Mouse (Mus musculus): Measurements from ENCODE around the gene Plcd3. TPM values are rescaled to one million over a fixed set of nuclear protein-coding genes. Genes with fewer than 3 reads are reported as not detected.
A peak's percentile ranks its signal among the peaks of the same experiment; 100 is the strongest.

Plcd3 gene
- polyA plus RNA-seq, 1 experiment from 2014 or later: 4.2 TPM

DNA sequence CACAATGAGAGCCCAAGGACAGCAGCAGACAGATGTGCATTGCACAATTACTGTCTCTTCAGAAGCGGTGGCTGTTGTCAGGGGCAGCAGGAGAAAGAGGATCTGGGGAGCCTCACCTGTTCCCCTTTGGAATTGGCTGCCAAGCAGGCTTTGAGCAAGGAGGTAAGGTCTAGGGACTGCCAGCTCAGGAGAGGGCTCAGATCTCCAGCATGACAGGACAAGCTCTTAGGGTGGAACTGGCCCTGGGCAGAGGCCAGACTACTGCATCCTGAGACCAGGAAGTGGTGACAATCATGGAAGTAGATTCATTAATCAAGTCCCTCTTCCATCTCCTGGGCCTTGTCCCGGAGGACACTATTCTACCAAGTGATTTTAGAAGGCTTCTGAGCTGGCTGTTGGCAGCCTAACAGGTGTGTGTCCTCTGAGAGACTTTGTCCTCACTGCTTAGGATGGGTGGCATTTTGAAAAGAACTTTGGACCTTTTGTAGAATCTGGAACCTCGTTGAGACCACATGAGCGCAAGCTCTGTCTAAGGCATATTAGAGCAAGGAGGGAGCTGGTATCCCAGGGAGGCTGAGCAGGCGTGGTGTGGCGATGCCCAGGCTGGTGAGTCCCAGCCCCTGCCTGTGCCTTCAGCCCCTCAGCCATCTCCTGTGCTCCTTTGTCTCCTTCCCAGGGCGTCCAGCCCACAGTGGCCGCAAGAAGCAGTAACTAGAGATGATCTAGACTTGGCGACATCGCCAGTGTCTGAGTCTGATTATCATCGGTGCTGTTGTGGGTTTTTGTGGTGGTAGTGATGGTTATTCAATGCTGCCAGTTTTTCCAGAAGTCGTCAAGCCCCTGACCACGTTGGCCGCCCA is 35.0 kb downstream of the Plcd3 start:
- ATAC-seq (replicated peaks; ENCODE audit: low FRiP score, low read depth): no peak
- H3K4me3 ChIP-seq (replicated peaks; ENCODE audit: low read depth, low read length): no peak overlapping the region

DNA sequence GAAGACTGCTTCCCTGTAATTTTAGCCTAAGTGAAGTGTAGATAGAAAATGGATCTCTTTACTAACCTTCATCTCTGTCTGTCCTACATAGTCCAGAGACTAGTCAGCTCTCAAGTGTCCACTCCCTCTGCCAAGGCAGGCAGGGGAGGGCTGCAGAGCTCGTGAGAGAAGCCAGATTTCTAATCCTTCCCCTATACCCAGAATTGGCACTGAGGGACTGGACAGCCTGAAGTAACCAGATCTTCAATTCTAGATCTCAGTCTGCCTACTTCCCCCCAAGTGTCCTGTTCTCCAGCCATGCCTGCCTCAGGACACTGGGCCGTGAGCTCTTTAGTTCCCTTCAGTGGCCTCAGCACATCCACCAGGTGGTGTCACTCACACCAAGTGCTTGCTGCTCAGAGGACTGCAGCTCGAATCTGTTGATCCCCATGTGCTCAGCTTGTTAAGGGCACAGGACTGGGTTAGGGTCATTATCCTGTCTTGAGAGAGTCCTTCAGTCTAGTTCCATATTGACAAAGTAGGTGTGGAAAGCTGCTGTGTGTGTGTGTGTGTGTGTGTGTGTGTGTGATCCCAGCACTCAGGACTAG is 42.9 kb downstream of the Plcd3 start:
- Histone ChIP-seq H3K27me3 (ENCODE audit: insufficient read depth, low read length) (no peaks in the 10 kb centered on the region), H3K36me3 (ENCODE audit: insufficient read depth, low read length) (peaks cover 63% of the 10 kb centered on the region), H3K4me1 (replicated peaks; ENCODE audit: insufficient read depth, low read length) (no peaks in the 10 kb centered on the region), H3K27ac (no peak overlapping the region), H3K9ac (ENCODE audit: low read depth, low read length) (no peak overlapping the region), H3K4me3 (replicated peaks; ENCODE audit: low read depth, low read length) (no peak overlapping the region), H3K4me2 (ENCODE audit: low read length) (no peak overlapping the region), H3K9me3 (replicated peaks; ENCODE audit: low read length) (no peaks in the 10 kb centered on the region)
- DNase-seq (ENCODE audit: low spot score): no peak
- no peak for ATAC-seq (replicated peaks; ENCODE audit: low FRiP score, low read depth)
- WGBS: 55% methylated on average over 3 of the region's 3 CpGs
- TF ChIP-seq CTCF (IDR thresholded peaks at IDR 0.05; ENCODE audit: low read depth): peak; percentile 5; the same call in 1 of the 2 replicates

More for the DNA sequence above, 35.0 kb downstream of the Plcd3 start:
- Histone ChIP-seq H3K9ac (ENCODE audit: low read depth, low read length) (no peak overlapping the region), H3K4me2 (ENCODE audit: low read length) (no peak overlapping the region), H3K4me1 (replicated peaks; ENCODE audit: insufficient read depth, low read length) (no peaks in the 10 kb centered on the region), H3K27ac (no peak overlapping the region), H3K36me3 (ENCODE audit: insufficient read depth, low read length) (peaks cover 80% of the 10 kb centered on the region), H3K27me3 (ENCODE audit: insufficient read depth, low read length) (no peaks in the 10 kb centered on the region), H3K9me3 (replicated peaks; ENCODE audit: low read length) (no peaks in the 10 kb centered on the region)
- no peak for DNase-seq (ENCODE audit: low spot score)
- WGBS: 90% methylated on average over 14 of the region's 14 CpGs
- TF ChIP-seq CTCF (IDR thresholded peaks at IDR 0.05; ENCODE audit: low read depth): no peak

DNA sequence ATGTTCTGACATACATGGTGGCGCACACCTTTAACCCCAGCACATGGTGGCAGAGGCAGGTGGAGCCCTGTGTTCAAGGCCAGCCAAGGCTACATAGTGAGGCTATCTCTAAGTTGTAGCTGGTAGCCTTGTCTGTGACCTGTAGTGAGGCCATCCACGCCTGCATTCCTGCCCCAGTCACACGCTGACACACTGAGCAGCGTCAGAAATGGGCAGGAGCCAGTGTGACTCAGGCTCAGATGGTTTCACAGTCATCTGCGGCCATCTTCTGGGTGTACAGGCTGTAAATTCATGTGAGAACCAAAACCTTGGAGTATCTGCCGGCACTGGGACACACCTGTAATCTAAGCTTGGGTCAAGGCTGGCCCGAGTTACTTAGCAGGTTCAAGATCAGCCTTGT is 44.8 kb downstream of the Plcd3 start:
- 95% methylated on average over 7 of the region's 7 CpGs for WGBS
- ATAC-seq (replicated peaks; ENCODE audit: low FRiP score, low read depth) (no peak), DNase-seq (ENCODE audit: low spot score) (no peak)
- Histone ChIP-seq H3K4me2 (ENCODE audit: low read length) (no peak overlapping the region), H3K36me3 (ENCODE audit: insufficient read depth, low read length) (peaks cover 51% of the 10 kb centered on the region), H3K27me3 (ENCODE audit: insufficient read depth, low read length) (no peaks in the 10 kb centered on the region), H3K9me3 (replicated peaks; ENCODE audit: low read length) (no peaks in the 10 kb centered on the region), H3K27ac (no peak overlapping the region), H3K4me3 (replicated peaks; ENCODE audit: low read depth, low read length) (no peak overlapping the region), H3K4me1 (replicated peaks; ENCODE audit: insufficient read depth, low read length) (no peaks in the 10 kb centered on the region), H3K9ac (ENCODE audit: low read depth, low read length) (no peak overlapping the region)
- no peak for TF ChIP-seq CTCF (IDR thresholded peaks at IDR 0.05; ENCODE audit: low read depth)

DNA sequence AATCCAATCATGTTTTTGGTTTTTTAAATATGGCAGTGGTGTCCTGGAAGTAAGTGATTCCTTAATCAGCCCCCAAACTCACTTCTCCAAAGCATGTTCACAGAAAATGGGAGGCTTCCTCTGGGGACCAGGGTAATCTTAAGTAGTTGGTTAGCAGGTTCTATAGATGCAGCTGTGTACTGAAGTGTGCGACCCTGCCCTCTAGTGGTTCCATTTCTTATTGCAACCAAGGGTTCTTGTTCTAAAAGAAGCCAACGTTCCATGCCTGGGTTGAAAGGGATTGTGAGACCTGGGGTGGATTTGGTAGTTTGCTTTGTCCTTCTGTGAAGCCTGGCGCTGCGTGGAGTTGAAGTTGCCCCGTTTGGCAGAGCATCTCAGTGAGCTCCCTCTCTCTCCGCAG is 46.7 kb downstream of the Plcd3 start:
- Histone ChIP-seq H3K4me3 (replicated peaks; ENCODE audit: low read depth, low read length) (no peak overlapping the region), H3K9me3 (replicated peaks; ENCODE audit: low read length) (no peaks in the 10 kb centered on the region), H3K27ac (no peak overlapping the region), H3K36me3 (ENCODE audit: insufficient read depth, low read length) (peaks cover 40% of the 10 kb centered on the region), H3K27me3 (ENCODE audit: insufficient read depth, low read length) (no peaks in the 10 kb centered on the region), H3K9ac (ENCODE audit: low read depth, low read length) (no peak overlapping the region), H3K4me1 (replicated peaks; ENCODE audit: insufficient read depth, low read length) (no peaks in the 10 kb centered on the region), H3K4me2 (ENCODE audit: low read length) (no peak overlapping the region)
- TF ChIP-seq CTCF (IDR thresholded peaks at IDR 0.05; ENCODE audit: low read depth): peak; percentile 89
- 49% methylated on average over 6 of the region's 6 CpGs for WGBS
- no peak for ATAC-seq (replicated peaks; ENCODE audit: low FRiP score, low read depth)
- DNase-seq (ENCODE audit: low spot score): peak; percentile 85

DNA sequence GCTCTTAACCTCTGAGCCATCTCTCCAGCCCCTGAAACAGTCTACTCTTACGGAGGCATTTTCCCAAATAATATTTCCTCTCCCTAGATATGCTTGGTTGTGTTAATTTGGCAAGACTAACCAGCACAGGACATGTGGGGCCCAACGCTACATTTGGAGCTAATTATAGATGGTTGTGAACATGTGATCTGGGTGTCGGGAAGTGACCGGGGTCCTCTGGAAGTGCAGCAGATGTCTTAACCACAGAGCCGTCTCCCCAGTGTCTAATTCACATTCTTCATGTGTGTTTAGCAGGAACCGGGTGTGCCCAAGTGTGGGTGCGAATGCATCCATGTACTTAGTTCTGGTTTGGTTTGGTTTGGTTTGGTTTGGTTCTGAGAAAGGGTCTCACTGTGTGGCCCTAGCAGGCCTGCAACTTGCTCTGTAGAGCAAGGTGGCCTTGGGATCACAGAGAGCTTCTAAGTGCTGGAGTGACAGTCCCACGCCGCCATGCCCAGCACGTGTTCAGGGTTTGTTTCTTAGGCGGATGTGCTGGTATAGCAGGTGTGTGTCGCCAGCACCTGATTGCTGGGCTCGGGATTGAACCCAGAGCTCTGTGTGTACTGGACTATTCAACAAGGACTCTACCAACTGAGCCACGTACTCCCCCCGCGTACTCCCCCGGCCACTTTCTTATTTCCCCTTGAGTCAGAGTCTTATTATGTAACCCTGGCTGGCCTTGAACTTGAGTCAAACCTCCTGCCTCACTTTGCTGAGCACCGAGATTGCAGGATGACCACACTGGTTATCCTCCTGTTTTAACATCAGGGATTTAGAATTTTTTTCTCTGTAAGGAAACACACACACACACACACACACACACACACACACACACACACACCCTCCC is 48.0 kb downstream of the Plcd3 start:
- ATAC-seq (replicated peaks; ENCODE audit: low FRiP score, low read depth) (no peak), DNase-seq (ENCODE audit: low spot score) (no peak)
- Histone ChIP-seq H3K4me1 (replicated peaks; ENCODE audit: insufficient read depth, low read length) (no peaks in the 10 kb centered on the region), H3K4me2 (ENCODE audit: low read length) (no peak overlapping the region), H3K9me3 (replicated peaks; ENCODE audit: low read length) (no peaks in the 10 kb centered on the region), H3K4me3 (replicated peaks; ENCODE audit: low read depth, low read length) (no peak overlapping the region), H3K27me3 (ENCODE audit: insufficient read depth, low read length) (no peaks in the 10 kb centered on the region), H3K9ac (ENCODE audit: low read depth, low read length) (no peak overlapping the region), H3K27ac (no peak overlapping the region), H3K36me3 (ENCODE audit: insufficient read depth, low read length) (peaks cover 32% of the 10 kb centered on the region)
- 85% methylated on average over 18 of the region's 18 CpGs for WGBS
- TF ChIP-seq CTCF (IDR thresholded peaks at IDR 0.05; ENCODE audit: low read depth): no peak

DNA sequence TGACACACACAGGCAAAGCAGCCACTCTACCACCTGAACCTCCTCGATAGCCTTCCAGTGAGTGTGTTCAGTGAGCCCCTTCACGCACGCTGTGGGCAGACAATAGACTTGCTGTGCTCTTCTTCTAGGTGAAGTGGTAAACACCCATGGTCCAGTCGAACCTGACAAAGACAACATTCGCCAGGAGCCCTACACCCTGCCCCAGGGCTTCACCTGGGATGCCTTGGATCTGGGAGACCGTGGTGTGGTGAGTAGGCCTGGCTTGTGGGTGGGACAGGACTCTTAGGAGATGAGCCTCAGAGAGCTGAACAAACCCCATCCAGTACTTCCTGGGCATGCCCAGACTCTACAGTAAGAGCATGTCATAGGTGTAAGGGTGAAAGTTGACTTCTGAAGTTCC is 49.4 kb downstream of the Plcd3 start:
- 93% methylated on average over 6 of the region's 6 CpGs for WGBS

More for the DNA sequence above, 49.4 kb downstream of the Plcd3 start:
- no peak for DNase-seq (ENCODE audit: low spot score)
- Histone ChIP-seq H3K4me3 (replicated peaks; ENCODE audit: low read depth, low read length) (no peak overlapping the region), H3K9me3 (replicated peaks; ENCODE audit: low read length) (no peaks in the 10 kb centered on the region), H3K9ac (ENCODE audit: low read depth, low read length) (no peak overlapping the region), H3K4me2 (ENCODE audit: low read length) (no peak overlapping the region), H3K27ac (no peak overlapping the region), H3K27me3 (ENCODE audit: insufficient read depth, low read length) (no peaks in the 10 kb centered on the region), H3K36me3 (ENCODE audit: insufficient read depth, low read length) (peaks cover 25% of the 10 kb centered on the region), H3K4me1 (replicated peaks; ENCODE audit: insufficient read depth, low read length) (no peaks in the 10 kb centered on the region)
- no peak for TF ChIP-seq CTCF (IDR thresholded peaks at IDR 0.05; ENCODE audit: low read depth)
- no peak for ATAC-seq (replicated peaks; ENCODE audit: low FRiP score, low read depth)
